Mouse (Mus musculus): ENCODE data around the gene Prkaa2. TPM values are rescaled to one million over a fixed set of nuclear protein-coding genes. Genes with fewer than 3 reads are reported as not detected.
"Not testable (repeated sequence)": the region's sequence is repeated elsewhere in the genome, so short reads cannot be mapped to it uniquely, and the experiment has no call there.

Gene Prkaa2
- total RNA-seq, 2 experiments from 2014 or later = 66.3 to 68.0 TPM

DNA sequence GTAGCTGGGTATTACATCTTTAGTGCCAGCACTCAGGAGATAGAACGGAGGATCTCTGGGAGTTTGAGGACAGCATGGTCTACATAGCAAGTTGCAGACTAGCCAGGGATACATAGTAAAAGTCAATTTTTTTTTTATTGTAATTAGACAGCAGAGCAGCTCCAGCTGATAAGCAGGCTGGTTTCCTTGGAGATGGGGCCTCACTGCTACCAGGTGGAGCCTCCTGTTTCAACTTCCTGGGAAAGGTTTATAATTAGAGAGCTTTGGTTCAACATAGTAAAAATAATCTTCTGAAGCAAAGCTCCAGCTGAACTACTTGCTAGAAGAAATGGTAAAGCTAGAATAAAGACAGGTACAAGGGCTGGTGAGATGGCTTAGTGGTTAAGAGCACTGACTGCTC lies 59.6 kb downstream of the Prkaa2 start:
- intact Hi-C loops (cut with DNase I) = no loop called here
- DNase-seq = no peak

- DNase-seq = no peak
- intact Hi-C loops (cut with DNase I) = loop anchor here (2.0 to 5.0 kb wide), 2 partner anchors 89 to 1188 kb away; no protein-coding TSS in a partner anchor
Observed at GRCm38 (mm10) chr4:105034259-105034658, 75.4 kb downstream of the Prkaa2 start.

DNA sequence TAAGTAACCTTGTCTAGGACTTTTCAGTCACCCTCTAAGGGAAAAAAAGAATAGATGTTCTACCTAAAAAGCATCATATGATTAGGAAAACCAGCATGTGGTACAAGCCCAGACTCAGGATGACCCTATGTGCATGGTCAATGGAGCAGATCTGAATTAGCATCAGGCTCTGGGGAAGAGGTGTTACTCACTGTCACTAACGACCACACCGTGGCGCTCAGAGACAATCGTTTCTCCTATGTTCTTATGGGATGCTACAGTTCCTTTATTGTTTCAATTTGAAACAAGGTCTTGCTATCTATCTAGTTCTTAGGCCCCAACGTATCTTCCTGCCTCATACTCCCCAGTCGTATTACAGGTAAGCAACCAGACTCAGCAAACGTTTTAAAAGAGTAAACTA lies 76.5 kb downstream of the Prkaa2 start:
- intact Hi-C loops (cut with DNase I) = loop anchor here (5.0 kb wide), 1 partner anchor 1189 kb away; no protein-coding TSS in a partner anchor
- DNase-seq = peak in 1 of 2 experiments; percentile 5

DNA sequence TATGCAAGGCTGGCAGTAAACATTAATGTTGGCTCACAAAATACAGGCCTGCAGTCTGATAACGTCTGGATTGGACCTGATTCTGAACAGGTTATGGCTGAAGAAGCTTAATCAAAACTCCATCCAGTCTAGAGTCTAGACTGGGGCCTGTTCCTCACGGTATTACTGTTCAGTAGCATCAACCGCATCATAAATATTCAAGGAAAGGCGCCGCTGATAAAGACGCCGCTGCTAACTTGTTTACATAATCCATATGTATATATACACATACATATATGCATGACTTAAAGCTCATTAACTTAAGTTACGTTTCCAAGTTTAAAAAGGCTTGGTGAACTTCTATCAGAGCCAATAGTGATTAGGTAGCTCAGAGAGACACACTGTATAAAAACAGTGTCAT lies 78.6 kb downstream of the Prkaa2 start:
- intact Hi-C loops (cut with DNase I) = loop anchor here (5.0 kb wide), 1 partner anchor 1191 kb away; no protein-coding TSS in a partner anchor
- no peak for DNase-seq

DNA sequence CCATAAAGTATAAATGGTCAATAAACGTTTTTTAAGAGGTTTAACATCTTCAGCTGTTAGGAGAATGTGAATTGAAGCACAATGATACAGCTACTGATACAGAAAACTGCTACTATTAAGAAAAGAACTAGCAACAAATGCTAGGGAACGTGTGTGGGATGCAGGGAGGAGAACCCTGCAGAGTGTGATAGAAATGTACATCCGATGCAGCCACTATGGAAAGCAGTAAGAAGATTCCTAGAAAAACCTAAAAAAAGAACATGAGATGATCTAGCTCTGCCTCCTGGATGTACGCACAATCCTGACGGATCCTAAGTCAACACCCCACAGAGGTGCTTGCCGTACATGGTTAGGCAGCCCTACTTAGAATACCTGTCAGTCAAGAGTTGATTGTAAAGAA lies 82.4 kb downstream of the Prkaa2 start:
- no peak for DNase-seq
- intact Hi-C loops (cut with DNase I) = no loop called here

GRCm38 (mm10) chr4:105016006-105016613 lies 93.6 kb downstream of the Prkaa2 start:
- no peak for DNase-seq
- intact Hi-C loops (cut with DNase I) = no loop called here

- DNase-seq = no peak
- intact Hi-C loops (cut with DNase I) = no loop called here
Observed at GRCm38 (mm10) chr4:105015496-105015895, 94.2 kb downstream of the Prkaa2 start.

- intact Hi-C loops (cut with DNase I) = no loop called here
Observed at GRCm38 (mm10) chr4:105013718-105014117, 96.0 kb downstream of the Prkaa2 start.

DNA sequence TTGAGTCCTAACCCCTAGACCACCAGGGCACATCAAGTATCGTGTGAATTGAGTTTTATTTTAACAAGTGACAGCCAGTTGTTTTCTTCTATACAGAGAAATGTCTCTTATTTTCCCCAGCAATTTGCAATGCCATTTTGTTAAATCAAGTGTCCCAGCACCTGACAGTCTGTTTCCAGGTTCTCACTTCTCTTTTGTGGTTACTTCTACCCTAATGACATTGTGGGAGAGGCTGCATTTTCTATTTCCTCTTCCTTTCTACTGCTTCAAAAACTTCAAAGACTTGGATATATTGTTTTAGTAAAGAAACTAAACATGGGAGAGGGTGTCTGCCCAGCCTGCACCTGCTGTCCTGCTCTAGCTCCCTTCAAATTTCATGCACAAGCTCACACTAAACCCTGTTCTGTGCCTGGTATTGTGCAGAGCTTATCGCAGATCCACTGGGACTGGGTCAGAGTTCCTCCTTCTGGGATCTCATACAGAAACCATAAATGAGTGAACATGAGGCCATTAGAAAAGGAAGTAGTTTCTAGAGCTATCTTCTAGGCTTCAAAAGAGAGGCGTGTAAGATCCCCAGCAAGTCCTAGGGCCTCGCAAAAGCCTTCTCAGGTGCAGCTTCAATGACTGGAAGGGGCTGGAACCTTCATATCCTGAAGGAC lies 102.2 kb downstream of the Prkaa2 start:
- no peak for DNase-seq
- intact Hi-C loops (cut with DNase I) = no loop called here

More at GRCm38 (mm10) chr4:105013718-105014117, 96.0 kb downstream of the Prkaa2 start:
- no peak for DNase-seq

DNA sequence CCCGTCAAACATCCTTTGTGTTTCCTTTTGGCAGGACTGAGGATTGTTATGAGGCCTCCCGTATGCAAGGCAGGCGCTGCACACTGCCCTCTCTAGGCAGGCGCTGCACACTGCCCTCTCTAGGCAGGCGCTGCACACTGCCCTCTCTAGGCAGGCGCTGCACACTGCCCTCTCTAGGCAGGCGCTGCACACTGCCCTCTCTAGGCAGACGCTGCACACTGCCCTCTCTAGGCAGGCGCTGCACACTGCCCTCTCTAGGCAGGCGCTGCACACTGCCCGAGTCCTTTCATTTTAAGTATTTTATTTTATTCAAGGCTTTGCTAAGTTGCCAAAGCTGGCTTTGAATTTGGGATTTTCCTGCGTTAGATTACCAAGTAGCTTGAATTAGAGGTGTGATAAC lies 105.0 kb downstream of the Prkaa2 start:
- intact Hi-C loops (cut with DNase I); DNase-seq: not testable (repeated sequence)

DNA sequence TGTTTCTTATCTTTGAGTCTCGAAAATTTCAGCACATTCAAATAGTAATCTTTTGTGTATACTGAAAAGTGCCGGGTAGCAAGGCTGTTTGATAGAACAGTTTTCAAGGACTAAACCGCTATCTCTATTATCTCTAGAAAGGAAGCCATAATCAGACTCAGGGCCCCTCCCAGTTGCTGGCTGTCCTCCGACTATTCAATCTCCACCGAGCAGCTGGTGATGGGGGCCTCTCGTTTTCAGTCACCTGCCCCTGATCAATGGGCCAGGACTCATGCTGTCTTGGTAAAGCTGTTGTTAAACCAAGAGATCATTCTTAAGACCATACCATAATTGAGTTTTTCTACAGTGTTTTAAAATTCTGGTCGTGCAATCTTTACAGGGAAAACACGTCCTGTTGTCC lies 105.6 kb downstream of the Prkaa2 start:
- DNase-seq = no peak
- intact Hi-C loops (cut with DNase I) = no loop called here

- no peak for DNase-seq
- intact Hi-C loops (cut with DNase I) = no loop called here
Observed at GRCm38 (mm10) chr4:105001736-105002135, 108.0 kb downstream of the Prkaa2 start.

DNA sequence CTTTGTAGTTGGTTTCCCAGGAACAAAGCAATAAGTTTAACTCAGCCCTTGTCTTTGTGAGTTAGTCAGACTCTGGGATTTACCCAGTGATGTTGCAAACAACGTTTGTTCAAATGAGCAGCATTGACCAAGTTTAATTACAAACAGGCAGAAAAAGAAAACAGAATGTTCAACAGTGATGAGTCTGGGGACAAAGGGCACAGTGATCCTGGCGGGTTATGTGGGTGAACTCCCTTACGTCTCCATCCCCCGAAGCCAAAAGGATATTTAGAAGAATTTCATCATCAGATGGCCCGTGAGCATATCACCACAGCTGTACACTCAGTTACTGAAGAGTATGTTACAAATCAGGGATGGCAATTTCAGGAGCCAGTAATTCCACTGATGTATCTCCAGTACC lies 110.0 kb downstream of the Prkaa2 start:
- DNase-seq = no peak
- intact Hi-C loops (cut with DNase I) = no loop called here

GRCm38 (mm10) chr4:104993140-104993874 lies 116.4 kb downstream of the Prkaa2 start:
- DNase-seq = no peak
- intact Hi-C loops (cut with DNase I) = no loop called here

DNA sequence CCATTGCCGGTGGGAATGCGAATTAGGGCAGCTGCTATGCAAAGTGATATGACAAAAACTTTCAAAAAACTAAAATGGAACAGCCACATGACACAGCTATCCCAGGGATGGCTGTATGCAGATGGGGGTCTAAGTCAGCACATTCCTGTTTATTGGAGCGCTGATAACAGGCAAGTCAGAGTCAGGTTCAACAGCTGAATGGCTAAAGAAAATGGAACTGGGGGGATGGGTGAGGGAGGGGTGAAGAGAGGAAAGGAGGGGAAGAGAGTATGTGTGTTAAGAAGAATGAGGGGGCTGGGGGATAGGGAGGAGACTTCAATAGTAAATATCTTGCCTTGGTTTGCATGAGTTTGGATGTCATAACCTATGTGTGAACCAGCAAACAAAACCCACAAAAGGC lies 117.4 kb downstream of the Prkaa2 start:
- intact Hi-C loops (cut with DNase I) = no loop called here
- no peak for DNase-seq

- intact Hi-C loops (cut with DNase I) = no loop called here
- DNase-seq = no peak
Observed at GRCm38 (mm10) chr4:104990686-104991085, 119.0 kb downstream of the Prkaa2 start.

GRCm38 (mm10) chr4:104990016-104990415 lies 119.7 kb downstream of the Prkaa2 start:
- intact Hi-C loops (cut with DNase I) = no loop called here
- DNase-seq = peak; percentile 21 to 26

GRCm38 (mm10) chr4:104988709-104989108 lies 121.0 kb downstream of the Prkaa2 start:
- DNase-seq = no peak
- intact Hi-C loops (cut with DNase I) = no loop called here

DNA sequence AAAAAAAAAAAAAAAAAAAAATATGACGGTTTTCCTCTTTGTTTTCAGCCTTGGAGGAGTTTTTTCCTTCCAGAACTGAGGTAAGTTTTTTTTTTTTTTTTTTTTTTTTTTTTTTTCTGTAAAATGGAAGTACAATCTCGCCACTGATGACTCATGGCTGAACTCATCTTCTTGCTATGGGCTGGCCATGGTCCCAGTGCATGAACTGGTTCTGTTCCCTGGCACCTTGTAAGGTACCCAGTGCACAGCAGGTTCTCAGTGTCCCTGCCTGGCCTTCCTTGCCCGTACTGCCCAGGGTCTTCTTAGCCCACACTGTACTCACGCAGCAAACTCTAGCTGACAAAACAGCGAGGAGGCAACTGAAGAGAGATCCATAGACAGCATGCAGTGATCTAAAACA lies 121.6 kb downstream of the Prkaa2 start:
- peak in 1 of 2 experiments; percentile 4 for DNase-seq
- intact Hi-C loops (cut with DNase I) = no loop called here

DNA sequence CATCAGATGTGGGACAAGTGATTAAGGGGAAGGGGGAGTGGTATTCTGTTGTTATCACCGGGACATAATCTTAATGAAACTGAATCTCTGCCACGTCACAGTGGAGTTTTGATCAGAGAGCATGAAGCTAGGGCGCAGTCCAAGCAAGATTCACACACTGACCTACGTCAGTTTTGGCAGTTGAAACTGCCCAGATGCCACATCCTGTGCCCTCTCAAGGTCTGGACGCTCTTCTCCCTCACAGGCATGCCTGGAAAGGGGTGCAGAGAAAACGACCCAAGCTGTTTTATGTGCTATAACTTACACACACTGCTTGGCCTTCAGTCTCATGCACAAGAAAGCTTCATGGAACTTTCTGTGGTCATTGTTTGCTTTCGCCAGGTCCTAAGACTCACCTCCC lies 122.1 kb downstream of the Prkaa2 start:
- DNase-seq = no peak
- intact Hi-C loops (cut with DNase I) = no loop called here

DNA sequence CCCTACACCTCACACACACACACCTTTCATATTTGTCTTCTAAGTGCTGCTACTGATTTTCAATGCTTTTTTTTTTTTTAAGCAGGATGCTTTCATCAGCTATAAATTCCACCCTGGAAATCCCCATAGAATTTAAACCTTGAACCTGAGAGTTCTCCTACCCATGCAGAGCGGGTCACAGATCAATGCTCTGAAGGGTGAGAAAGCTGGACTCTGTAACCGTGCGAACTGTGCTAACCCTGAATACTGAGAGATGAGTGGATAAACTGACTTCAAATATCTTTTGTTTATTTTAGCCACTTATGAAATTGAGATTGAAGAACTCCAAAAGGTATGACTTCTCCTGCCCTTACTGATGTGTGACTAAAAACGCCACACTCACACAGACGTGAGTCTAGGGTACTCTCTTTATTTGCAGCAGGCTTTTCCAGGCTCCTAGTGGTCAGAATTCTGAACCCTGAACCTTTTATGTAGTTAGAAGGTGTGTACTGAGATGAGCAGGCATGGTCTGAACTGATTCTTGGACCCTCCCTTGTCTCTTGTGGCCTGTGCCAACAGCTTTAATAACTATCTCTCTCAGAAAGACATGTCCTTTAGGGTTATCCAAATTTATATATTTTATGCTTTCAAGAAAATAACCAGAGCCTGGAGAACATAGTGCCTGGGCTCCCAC lies 123.6 kb downstream of the Prkaa2 start:
- DNase-seq = no peak
- intact Hi-C loops (cut with DNase I) = no loop called here

Measured in heart, postnatal 14 days (tissue).